Mouse (Mus musculus): ENCODE results near the gene Gtf3a. TPM values are rescaled to one million over a fixed set of nuclear protein-coding genes. Genes with fewer than 3 reads are reported as not detected.
A peak's percentile ranks its signal among the peaks of the same experiment; 100 is the strongest.

Gtf3a gene
- total and polyA plus RNA-seq, 3 experiments, result 110 to 133 (median 130) TPM

- H3K4me1 ChIP-seq (ENCODE audit: control insufficient read depth in 1 of 2, insufficient read depth in 2 of 2), result peaks cover 0 to 10% of the 10 kb centered on the region in 2 experiments; a peak in 2 of 4 replicates
- H3K9me3 ChIP-seq (replicated peaks; ENCODE audit: low read length), result no peaks in the 10 kb centered on the region
- no peak for DNase-seq (ENCODE audit: extremely low read depth)
- TF ChIP-seq ZNF384 (IDR thresholded peaks at IDR 0.05; ENCODE audit: low read depth, low read length), result no peak
- TF ChIP-seq RAD21 (IDR thresholded peaks at IDR 0.05; ENCODE audit: low read depth, low read length), result no peak
- TF ChIP-seq MEF2A (IDR thresholded peaks at IDR 0.05; ENCODE audit: borderline replicate concordance, low read depth, low read length), result no peak
- TF ChIP-seq UBTF (IDR thresholded peaks at IDR 0.05; ENCODE audit: low read depth, low read length), result no peak
- TF ChIP-seq HCFC1 (IDR thresholded peaks at IDR 0.05; ENCODE audit: low read depth, low read length), result no peak
- TF ChIP-seq PAX5 (IDR thresholded peaks at IDR 0.05; ENCODE audit: low read length), result no peak
- peak; percentile 40; the same call in 1 of the 2 replicates for TF ChIP-seq ELF1 (IDR thresholded peaks at IDR 0.05; ENCODE audit: low read depth, low read length)
- TF ChIP-seq SMC3 (IDR thresholded peaks at IDR 0.05; ENCODE audit: low read depth, low read length), result no peak
- no peak for TF ChIP-seq MXI1 (IDR thresholded peaks at IDR 0.05; ENCODE audit: low read depth, low read length)
- H3K9ac ChIP-seq (ENCODE audit: insufficient read depth, low read depth), result no peak overlapping the region
- no peaks in the 10 kb centered on the region for H3K27me3 ChIP-seq (replicated peaks)
- H3K4me2 ChIP-seq (ENCODE audit: insufficient read depth, low read depth, poor library complexity, severe bottlenecking), result no peak overlapping the region
- dilution Hi-C loops (cut with MboI; ENCODE audit: extremely low pct_ligation_motif_present, extremely low pct_unique_long_range_greater_than_20kb, low sequenced_read_pairs) (no loop called here), in situ Hi-C loops (cut with MboI; ENCODE audit: low pct_ligation_motif_present, low pct_unique_long_range_greater_than_20kb, low sequenced_read_pairs) (loop anchor here (5.0 to 10.0 kb wide), 2 partner anchors 313 to 405 kb away; no protein-coding TSS in a partner anchor)
- H3K79me2 ChIP-seq (replicated peaks; ENCODE audit: control insufficient read depth, extremely low read depth, insufficient read depth, poor library complexity, severe bottlenecking), result no peaks in the 10 kb centered on the region
- no peak overlapping the region for H3K27ac ChIP-seq (ENCODE audit: insufficient read depth, low read depth)
- H3K4me3 ChIP-seq (replicated peaks in 1 of 3; ENCODE audit: low read depth in 2 of 3, low read length in 2 of 3, poor library complexity in 1 of 3), result no peak overlapping the region
- H3K36me3 ChIP-seq (replicated peaks in 1 of 2; ENCODE audit: control insufficient read depth in 1 of 2, insufficient read depth in 1 of 2, low read length in 1 of 2), result no peaks in the 10 kb centered on the region
Measured at GRCm38 (mm10) chr5:146912206-146912605, 36.3 kb upstream of the Gtf3a start.

- Histone ChIP-seq H3K36me3 (replicated peaks in 1 of 2; ENCODE audit: control insufficient read depth in 1 of 2, insufficient read depth in 1 of 2, low read length in 1 of 2) (no peaks in the 10 kb centered on the region), H3K4me2 (ENCODE audit: insufficient read depth, low read depth, poor library complexity, severe bottlenecking) (no peak overlapping the region), H3K9ac (ENCODE audit: insufficient read depth, low read depth) (no peak overlapping the region), H3K27ac (ENCODE audit: insufficient read depth, low read depth) (no peak overlapping the region), H3K4me1 (ENCODE audit: control insufficient read depth in 1 of 2, insufficient read depth in 2 of 2) (peaks cover 0 to 10% of the 10 kb centered on the region in 2 experiments; a peak in 2 of 4 replicates), H3K9me3 (replicated peaks; ENCODE audit: low read length) (no peaks in the 10 kb centered on the region), H3K4me3 (replicated peaks in 1 of 3; ENCODE audit: low read depth in 2 of 3, low read length in 2 of 3, poor library complexity in 1 of 3) (no peak overlapping the region), H3K27me3 (replicated peaks) (no peaks in the 10 kb centered on the region), H3K79me2 (replicated peaks; ENCODE audit: control insufficient read depth, extremely low read depth, insufficient read depth, poor library complexity, severe bottlenecking) (no peaks in the 10 kb centered on the region)
- in situ Hi-C loops (cut with MboI; ENCODE audit: low pct_ligation_motif_present, low pct_unique_long_range_greater_than_20kb, low sequenced_read_pairs), result loop anchor here (5.0 to 10.0 kb wide), 2 partner anchors 311 to 404 kb away; no protein-coding TSS in a partner anchor
- no peak for TF ChIP-seq JUND (conservative IDR thresholded peaks at IDR 0.05; ENCODE audit: low read depth, low read length)
- TF ChIP-seq NELFE (IDR thresholded peaks at IDR 0.05; ENCODE audit: low read depth, low read length), result no peak
- TF ChIP-seq MYC (IDR thresholded peaks at IDR 0.05; ENCODE audit: low read depth, low read length), result no peak
- no peak for TF ChIP-seq SMC3 (IDR thresholded peaks at IDR 0.05; ENCODE audit: low read depth, low read length)
- no peak for TF ChIP-seq UBTF (IDR thresholded peaks at IDR 0.05; ENCODE audit: low read depth, low read length)
- no peak for TF ChIP-seq CHD1 (IDR thresholded peaks at IDR 0.05; ENCODE audit: low read depth, low read length)
- TF ChIP-seq TBP (conservative IDR thresholded peaks at IDR 0.05; ENCODE audit: low read depth, low read length), result no peak
- TF ChIP-seq CHD2 (IDR thresholded peaks at IDR 0.05; ENCODE audit: low read length), result no peak
- no peak for TF ChIP-seq ZC3H11A (IDR thresholded peaks at IDR 0.05; ENCODE audit: low read depth, low read length)
- no peak for TF ChIP-seq HCFC1 (IDR thresholded peaks at IDR 0.05; ENCODE audit: low read depth, low read length)
- no peak for TF ChIP-seq NRF1 (IDR thresholded peaks at IDR 0.05; ENCODE audit: low read depth, low read length)
- dilution Hi-C loops (cut with MboI; ENCODE audit: extremely low pct_ligation_motif_present, extremely low pct_unique_long_range_greater_than_20kb, low sequenced_read_pairs), result no loop called here
- DNase-seq (ENCODE audit: extremely low read depth), result no peak
Measured at GRCm38 (mm10) chr5:146913355-146913754, 35.1 kb upstream of the Gtf3a start.
